Mouse (Mus musculus) intestine, embryonic 14.5 days (tissue): Measurements from ENCODE around the gene Tpbgl. TPM values are rescaled to one million over a fixed set of nuclear protein-coding genes. Genes with fewer than 3 reads are reported as not detected.

ENCODE experiments used
- ATAC-seq: fragments of 200-750 bp; cut with Nextera tagmentation; replicated peaks from 2 replicates; pipeline ENCODE4 v1.8.0; 2017; ENCODE audit warnings: low read depth, moderate number of reproducible peaks, moderate TSS enrichment, moderate library complexity; ENCODE audit not compliant: low FRiP score, low TSS enrichment
- DNase-seq: peaks from one replicate; pipeline ENCODE4 v3.0.0-alpha.2; 2018; ENCODE audit warnings: low spot score
- H3K27ac ChIP-seq: fragments of 300-500 bp; sonication (generic); 2 replicates; pipeline ENCODE4 v1.5.1; 2014; ENCODE audit warnings: low read depth, mild to moderate bottlenecking, control low read depth
- H3K27me3 ChIP-seq: fragments of 300-500 bp; sonication (generic); replicated peaks from 2 replicates; pipeline ENCODE4 v1.6.1; 2014; ENCODE audit warnings: low read length, control low read depth; ENCODE audit not compliant: control insufficient read depth, insufficient read depth
- H3K36me3 ChIP-seq: fragments of 300-500 bp; sonication (generic); 2 replicates; pipeline ENCODE4 v1.6.1; 2014; ENCODE audit warnings: low read length, control low read depth; ENCODE audit not compliant: control insufficient read depth, insufficient read depth
- H3K4me1 ChIP-seq: fragments of 300-500 bp; sonication (generic); replicated peaks from 2 replicates; pipeline ENCODE4 v1.6.1; 2014; ENCODE audit warnings: low read length, control low read depth, mixed read lengths; ENCODE audit not compliant: control insufficient read depth, insufficient read depth
- H3K4me2 ChIP-seq: fragments of 300-500 bp; sonication (generic); 2 replicates; pipeline ENCODE4 v1.6.1; 2014; ENCODE audit warnings: low read length
- H3K4me3 ChIP-seq: fragments of 300-500 bp; sonication (generic); 2 replicates; pipeline ENCODE4 v1.5.1; 2014; ENCODE audit warnings: low read depth, low read length, control low read depth, mixed read lengths
- H3K9ac ChIP-seq: fragments of 300-500 bp; sonication (generic); 2 replicates; pipeline ENCODE4 v1.6.1; 2014; ENCODE audit warnings: mild to moderate bottlenecking, low read length
- H3K9me3 ChIP-seq: fragments of 300-500 bp; sonication (generic); 2 replicates; pipeline ENCODE4 v1.6.1; 2016; ENCODE audit warnings: low read length, control low read depth; ENCODE audit not compliant: control insufficient read depth
- WGBS: fragments of 180-500 bp; shearing (Covaris S2); extraction: QIAGEN DNeasy Blood & Tissue Kit; methylation state at CpG from one replicate; pipeline ENCODE4 v1.1.7; 2014; 5-methylcytosine and 5-hydroxymethylcytosine counted together
- polyA plus RNA-seq: library from polyadenylated mRNA; unstranded; fragments of >200 nt; fragmentation: Nextera tagmentation; extraction: Ambion mirVana; gene quantifications from 2 replicates; pipeline ENCODE4 v1.2.1, GENCODE M21; 2014

Gene Tpbgl
- polyA plus RNA-seq, 1 experiment from 2014 or later: 1.7 TPM

DNA sequence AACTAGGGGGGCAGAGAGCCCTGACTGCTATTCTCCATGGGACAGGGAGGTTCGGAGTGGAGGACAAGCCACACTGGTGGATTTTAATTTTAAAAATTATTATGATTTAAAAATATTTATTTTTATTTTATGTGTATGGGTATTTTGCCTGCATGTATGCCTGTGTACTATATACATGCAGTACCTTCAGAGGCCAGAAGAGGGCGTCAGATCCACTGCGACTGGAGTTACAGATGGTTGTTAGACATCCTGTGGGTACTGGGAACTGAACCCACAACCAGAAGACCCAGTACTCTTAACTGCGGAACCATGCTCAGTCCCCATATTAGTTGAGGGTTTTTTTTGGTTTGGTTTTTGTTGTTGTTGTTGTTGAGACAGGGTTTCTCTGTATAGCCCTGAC, 28.2 kb downstream of the Tpbgl start:
- ATAC-seq: no peak
- WGBS: 75% methylated on average over 4 of the region's 4 CpGs

GRCm38 (mm10) chr7:99593868-99594803, 32.8 kb downstream of the Tpbgl start:
- no peaks in the 10 kb centered on the region for H3K4me1 ChIP-seq
- H3K9ac ChIP-seq: no peak overlapping the region
- DNase-seq: no peak
- peaks cover 39% of the 10 kb centered on the region for H3K36me3 ChIP-seq
- H3K4me2 ChIP-seq: no peak overlapping the region
- H3K27ac ChIP-seq: no peak overlapping the region
- H3K4me3 ChIP-seq: no peak overlapping the region
- 86% methylated on average over 15 of the region's 15 CpGs for WGBS
- no peaks in the 10 kb centered on the region for H3K9me3 ChIP-seq
- H3K27me3 ChIP-seq: no peaks in the 10 kb centered on the region
- ATAC-seq: no peak

More for the DNA sequence above, 28.2 kb downstream of the Tpbgl start:
- Histone ChIP-seq H3K36me3 (peaks cover 53% of the 10 kb centered on the region), H3K9me3 (no peaks in the 10 kb centered on the region), H3K9ac (no peak overlapping the region), H3K27me3 (no peaks in the 10 kb centered on the region), H3K4me3 (no peak overlapping the region), H3K27ac (no peak overlapping the region), H3K4me2 (no peak overlapping the region), H3K4me1 (no peaks in the 10 kb centered on the region)
- DNase-seq: no peak

GRCm38 (mm10) chr7:99592669-99593068, 34.2 kb downstream of the Tpbgl start:
- Histone ChIP-seq H3K27ac (no peak overlapping the region), H3K9ac (no peak overlapping the region), H3K4me3 (no peak overlapping the region), H3K27me3 (no peaks in the 10 kb centered on the region), H3K4me2 (no peak overlapping the region), H3K4me1 (no peaks in the 10 kb centered on the region), H3K36me3 (peaks cover 46% of the 10 kb centered on the region), H3K9me3 (no peaks in the 10 kb centered on the region)
- no peak for ATAC-seq
- no peak for DNase-seq
- 89% methylated on average over 3 of the region's 3 CpGs for WGBS

DNA sequence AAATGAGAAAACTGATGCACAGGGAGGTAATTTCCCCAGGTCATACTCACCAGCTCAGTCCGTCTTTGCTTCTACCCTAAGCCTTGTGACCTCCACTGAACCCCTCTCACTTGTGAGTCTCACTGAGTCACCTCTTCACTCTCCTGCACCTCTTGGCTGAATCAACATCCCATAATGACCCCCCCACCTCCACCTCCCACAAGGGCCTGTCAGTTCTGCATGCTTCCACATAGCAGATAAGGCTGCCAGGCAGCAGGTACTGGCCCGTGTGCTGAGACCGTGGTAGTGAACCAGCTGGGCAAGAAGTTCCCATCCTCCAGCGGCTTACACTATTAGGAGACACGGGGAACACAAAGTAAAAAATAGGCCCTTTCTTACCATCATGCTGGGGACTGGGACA, 36.3 kb downstream of the Tpbgl start:
- no peak overlapping the region for H3K9ac ChIP-seq
- DNase-seq (no peak), ATAC-seq (no peak)
- no peak overlapping the region for H3K4me2 ChIP-seq
- H3K4me3 ChIP-seq: no peak overlapping the region
- no peaks in the 10 kb centered on the region for H3K4me1 ChIP-seq
- no peaks in the 10 kb centered on the region for H3K27me3 ChIP-seq
- H3K36me3 ChIP-seq: peaks cover 43% of the 10 kb centered on the region
- H3K27ac ChIP-seq: no peak overlapping the region
- no peaks in the 10 kb centered on the region for H3K9me3 ChIP-seq
- WGBS: 89% methylated on average over 5 of the region's 5 CpGs

- DNase-seq: peak; percentile 83
- Histone ChIP-seq H3K27me3 (no peaks in the 10 kb centered on the region), H3K9me3 (no peaks in the 10 kb centered on the region), H3K4me1 (no peaks in the 10 kb centered on the region), H3K36me3 (peaks cover 37% of the 10 kb centered on the region), H3K27ac (no peak overlapping the region), H3K4me3 (no peak overlapping the region), H3K9ac (no peak overlapping the region), H3K4me2 (no peak overlapping the region)
- 17% methylated on average over 3 of the region's 3 CpGs for WGBS
- ATAC-seq: no peak
Observed at GRCm38 (mm10) chr7:99590064-99590463, 36.8 kb downstream of the Tpbgl start.

- Histone ChIP-seq H3K9ac (no peak overlapping the region), H3K4me1 (no peaks in the 10 kb centered on the region), H3K4me3 (no peak overlapping the region), H3K27me3 (no peaks in the 10 kb centered on the region), H3K36me3 (peaks cover 24% of the 10 kb centered on the region), H3K9me3 (no peaks in the 10 kb centered on the region), H3K27ac (no peak overlapping the region), H3K4me2 (no peak overlapping the region)
- DNase-seq: no peak
- WGBS: 91% methylated on average over 8 of the region's 8 CpGs
- ATAC-seq: no peak
Observed at GRCm38 (mm10) chr7:99585976-99586375, 40.9 kb downstream of the Tpbgl start.

DNA sequence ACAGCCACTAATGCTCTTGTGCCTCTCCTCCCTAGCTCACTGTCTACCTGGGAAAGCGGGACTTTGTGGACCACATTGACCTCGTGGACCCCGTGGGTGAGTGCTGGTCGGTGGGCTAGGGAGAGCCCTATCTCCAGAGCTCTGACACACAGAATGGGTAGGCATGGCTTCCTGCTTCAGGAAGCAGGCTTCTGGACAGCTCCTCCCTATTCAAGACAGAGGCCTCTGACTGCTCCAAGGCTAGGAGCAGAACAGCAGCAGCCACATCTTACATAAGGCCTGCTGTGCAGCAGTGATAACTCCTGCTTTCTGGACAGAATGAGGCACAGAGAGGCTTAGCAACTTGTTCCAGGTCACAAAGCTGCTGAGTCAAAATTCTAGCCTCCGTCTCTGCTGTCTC, 43.3 kb downstream of the Tpbgl start:
- Histone ChIP-seq H3K36me3 (peaks cover 19% of the 10 kb centered on the region), H3K9me3 (no peaks in the 10 kb centered on the region), H3K27ac (no peak overlapping the region), H3K4me1 (0 out of 2 replicates have a peak, but pooled peaks cover 4% of the 10 kb centered on the region), H3K27me3 (no peaks in the 10 kb centered on the region), H3K4me2 (no peak overlapping the region), H3K9ac (no peak overlapping the region), H3K4me3 (no peak overlapping the region)
- 82% methylated on average over 5 of the region's 5 CpGs for WGBS
- ATAC-seq (no peak), DNase-seq (no peak)

GRCm38 (mm10) chr7:99582867-99583266, 44.0 kb downstream of the Tpbgl start:
- ATAC-seq: no peak
- no peak overlapping the region for H3K4me3 ChIP-seq
- no peak for DNase-seq
- no peak overlapping the region for H3K9ac ChIP-seq
- no peaks in the 10 kb centered on the region for H3K27me3 ChIP-seq
- WGBS: 57% methylated on average over 4 of the region's 4 CpGs
- no peak overlapping the region for H3K27ac ChIP-seq
- peaks cover 13% of the 10 kb centered on the region for H3K36me3 ChIP-seq
- H3K4me2 ChIP-seq: no peak overlapping the region
- H3K4me1 ChIP-seq: 0 out of 2 replicates have a peak, but pooled peaks cover 4% of the 10 kb centered on the region
- H3K9me3 ChIP-seq: no peaks in the 10 kb centered on the region

GRCm38 (mm10) chr7:99582306-99582705, 44.6 kb downstream of the Tpbgl start:
- Histone ChIP-seq H3K9me3 (no peaks in the 10 kb centered on the region), H3K9ac (no peak overlapping the region), H3K4me1 (0 out of 2 replicates have a peak, but pooled peaks cover 4% of the 10 kb centered on the region), H3K27me3 (no peaks in the 10 kb centered on the region), H3K36me3 (peaks cover 12% of the 10 kb centered on the region; the same call in 1 of the 2 replicates), H3K27ac (no peak overlapping the region), H3K4me2 (no peak overlapping the region), H3K4me3 (no peak overlapping the region)
- DNase-seq (no peak), ATAC-seq (no peak)
- WGBS: 73% methylated on average over 7 of the region's 7 CpGs
